Mouse (Mus musculus) CD8-positive naive resting alpha-beta T cell, adult 2 months (primary cell): Measurements from ENCODE around the gene Sf3b5.
"Not testable (repeated sequence)": the region's sequence is repeated elsewhere in the genome, so short reads cannot be mapped to it uniquely, and the experiment has no call there.

Experiments used
- DNase-seq, 2 experiments: peaks; one replicate each; pipeline ENCODE4 v3.0.0; 2022; ENCODE audit warnings: low read depth in 2 of 2, low spot score in 2 of 2

Gene Sf3b5

DNA sequence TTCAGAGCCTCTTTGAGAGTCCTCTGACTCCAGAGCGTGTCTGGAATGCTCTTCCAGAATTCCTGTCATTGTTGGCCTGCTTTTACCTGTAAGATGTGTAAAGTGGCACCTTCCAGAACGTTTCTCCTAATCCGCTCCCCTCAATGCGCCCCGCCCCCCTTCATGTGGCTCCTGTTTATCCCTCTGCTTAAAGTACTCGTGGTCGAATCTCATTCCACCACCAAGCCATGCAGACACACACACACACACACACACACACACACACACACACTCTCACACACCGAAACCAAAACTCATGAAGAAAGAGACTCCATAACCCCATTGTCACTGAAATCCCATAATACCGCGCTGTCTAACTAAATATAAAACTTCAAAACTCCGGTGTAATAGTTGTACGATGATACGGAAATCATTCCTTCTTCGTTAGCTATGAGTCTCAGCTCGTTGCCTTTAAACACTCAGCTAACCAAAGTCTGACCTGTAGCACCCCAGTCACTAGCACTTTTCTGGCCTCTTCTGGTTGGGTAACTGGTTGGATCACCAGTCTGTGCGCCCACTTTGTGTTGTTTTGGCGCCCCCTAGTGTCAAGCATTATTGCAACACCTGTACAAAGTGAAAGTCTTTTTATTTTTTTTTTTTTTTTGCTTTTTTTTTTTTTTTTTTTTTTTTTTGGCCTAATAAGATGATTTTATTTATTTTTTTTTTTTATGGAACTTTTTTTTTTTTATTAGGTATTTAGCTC, 8.2 kb upstream of the Sf3b5 start:
- DNase-seq: peak; percentile 80 to 86

DNA sequence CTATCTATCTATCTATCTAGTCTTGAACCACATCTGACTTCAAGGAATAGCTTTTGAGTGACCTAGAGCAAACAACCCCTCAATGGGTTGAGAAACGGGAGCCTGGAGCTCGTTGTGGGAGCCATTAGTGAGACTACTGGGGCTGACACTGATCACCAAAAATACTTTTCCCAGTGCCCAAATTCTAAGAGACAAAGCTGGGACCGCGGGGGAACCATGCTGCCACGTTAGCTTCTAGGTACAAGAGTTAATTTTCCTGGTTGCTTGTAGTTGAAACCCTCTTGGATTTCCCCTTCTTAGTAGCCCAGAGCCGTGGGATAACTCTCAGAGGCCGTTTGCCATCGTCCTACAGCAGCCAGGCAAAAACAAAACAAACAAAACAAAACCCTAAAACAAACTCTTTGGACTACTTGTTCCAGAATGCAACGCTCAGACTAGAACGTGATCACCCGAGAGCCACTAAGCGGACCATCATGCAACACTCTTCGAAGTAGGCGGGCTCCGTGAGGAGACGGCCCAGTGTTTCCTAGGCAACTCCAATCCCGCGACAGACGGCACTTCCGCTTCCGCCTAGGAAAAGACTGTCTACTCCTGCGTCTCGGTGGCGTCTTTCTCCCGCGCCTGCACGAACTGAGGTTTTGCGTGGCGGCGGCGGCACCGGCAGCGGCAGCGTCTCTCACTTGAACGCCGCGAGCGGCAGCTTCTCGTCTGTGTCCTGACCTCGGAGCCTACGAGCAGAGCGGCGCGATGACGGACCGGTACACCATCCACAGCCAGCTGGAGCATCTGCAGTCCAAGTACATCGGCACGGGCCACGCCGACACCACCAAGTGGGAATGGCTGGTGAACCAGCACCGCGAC, 3.0 kb downstream of the Sf3b5 start:
- peak; percentile 90 to 94 for DNase-seq

DNA sequence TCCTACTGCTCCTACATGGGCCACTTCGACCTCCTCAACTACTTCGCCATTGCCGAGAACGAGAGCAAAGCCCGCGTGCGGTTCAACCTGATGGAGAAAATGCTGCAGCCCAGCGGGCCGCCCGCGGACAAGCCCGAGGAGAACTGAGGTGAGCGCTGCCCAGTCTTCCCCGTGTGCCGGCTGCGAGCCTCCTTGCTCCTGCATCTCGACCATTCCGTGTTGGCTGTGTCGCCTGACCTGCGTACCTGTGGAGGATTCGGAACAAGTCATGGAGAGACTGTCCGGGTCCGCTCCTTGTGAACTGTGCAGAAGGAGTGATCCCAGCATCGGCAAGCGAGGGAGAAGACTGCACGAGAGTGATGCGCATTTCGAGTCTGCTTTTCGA, 3.6 kb downstream of the Sf3b5 start:
- DNase-seq: peak in 1 of 2 experiments; percentile 6

DNA sequence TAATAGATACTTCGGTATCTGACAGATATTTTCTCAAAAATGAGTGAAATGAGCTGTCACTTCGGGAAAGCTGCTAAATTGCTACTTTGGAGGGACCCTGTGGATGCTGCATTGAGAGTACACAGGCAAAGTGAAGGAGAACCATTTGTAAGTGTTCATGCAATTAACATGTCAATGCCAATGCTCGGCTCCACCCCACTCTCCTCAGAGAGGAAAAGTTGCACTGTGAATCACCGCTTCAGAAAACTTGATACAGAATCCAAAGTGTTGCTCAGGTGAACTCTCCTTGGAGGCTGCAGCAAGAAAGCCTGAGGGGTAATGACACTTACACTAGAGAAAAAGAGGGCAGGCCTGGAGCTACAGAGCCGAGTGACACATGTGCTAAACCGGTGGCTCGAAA, 8.9 kb downstream of the Sf3b5 start:
- DNase-seq: no peak

DNA sequence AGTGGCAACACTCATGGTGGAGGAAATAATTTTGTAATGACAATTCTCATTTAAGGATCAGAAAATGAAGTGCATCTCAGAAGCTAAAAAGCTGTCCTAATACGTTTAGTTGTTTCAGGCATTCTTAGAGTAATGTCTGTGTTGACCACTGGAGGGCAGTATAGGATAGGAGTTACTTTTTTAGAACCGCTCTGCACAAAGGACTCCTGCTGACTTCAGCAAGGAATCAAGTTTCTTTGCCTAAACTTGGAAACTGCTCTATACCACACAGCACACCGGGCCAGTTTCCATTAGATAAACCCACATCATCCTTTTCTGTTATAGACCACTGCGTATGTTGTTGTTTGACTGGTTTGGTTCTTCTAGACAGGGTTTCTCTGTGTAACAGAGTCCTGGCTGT, 11.4 kb downstream of the Sf3b5 start:
- DNase-seq: peak; percentile 44 to 74

DNA sequence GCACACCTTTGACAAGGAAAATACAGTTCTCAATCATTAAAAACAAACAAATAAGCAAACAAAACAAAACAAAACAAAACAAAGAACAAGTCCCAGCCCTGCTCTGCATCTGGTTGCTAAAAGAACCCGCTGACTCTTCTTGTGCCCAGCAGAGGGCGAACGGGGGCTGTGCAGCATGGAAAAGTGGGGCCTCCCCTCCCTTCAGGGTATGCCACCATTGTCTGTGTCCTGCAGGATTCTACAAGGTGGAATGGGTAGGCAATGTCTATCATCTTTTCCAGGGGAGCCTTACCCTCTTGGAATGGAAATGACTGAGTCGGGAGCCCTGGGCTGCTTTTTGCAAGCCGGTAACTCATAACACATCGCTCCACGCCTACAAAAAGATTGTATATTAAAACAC, 13.4 kb downstream of the Sf3b5 start:
- no peak for DNase-seq

DNA sequence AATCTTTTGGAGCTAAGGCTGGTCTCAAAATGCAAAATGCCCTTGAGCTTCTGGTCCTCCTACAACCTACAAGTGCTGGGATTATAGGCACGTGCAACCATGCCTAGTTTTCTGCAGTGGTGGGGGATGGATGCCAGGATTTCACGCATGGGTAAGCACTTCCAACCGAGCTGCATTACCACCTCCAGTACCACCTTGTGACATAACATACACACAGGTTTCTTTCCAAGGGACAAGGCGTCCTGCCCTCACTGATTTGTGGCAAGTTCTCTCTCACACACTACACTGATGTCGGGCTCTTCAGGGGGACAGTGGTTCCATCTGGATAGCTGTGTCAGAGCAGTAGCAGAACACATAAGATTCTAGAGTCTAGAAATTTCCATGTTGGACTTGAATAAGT, 13.9 kb downstream of the Sf3b5 start:
- DNase-seq: no peak

DNA sequence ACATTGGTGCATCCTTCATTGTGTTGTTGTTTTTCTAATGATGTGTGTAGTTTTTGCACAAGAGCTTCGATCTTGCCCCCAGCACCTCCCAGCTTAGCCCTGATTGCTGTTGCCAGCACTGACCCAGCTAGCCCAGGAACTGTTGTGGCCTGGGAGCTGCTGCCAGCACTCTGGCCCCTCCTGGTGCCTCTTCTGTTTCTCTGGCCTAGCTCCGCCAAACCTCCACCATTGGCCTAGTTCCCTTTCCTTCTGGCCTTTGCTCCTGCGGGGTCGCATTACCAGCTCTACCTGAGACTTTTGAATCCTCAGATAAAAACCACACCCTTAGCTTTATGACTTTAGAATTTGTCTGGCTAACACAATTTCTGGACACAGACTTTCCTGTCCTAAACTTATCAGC, 17.0 kb downstream of the Sf3b5 start:
- DNase-seq: no peak

DNA sequence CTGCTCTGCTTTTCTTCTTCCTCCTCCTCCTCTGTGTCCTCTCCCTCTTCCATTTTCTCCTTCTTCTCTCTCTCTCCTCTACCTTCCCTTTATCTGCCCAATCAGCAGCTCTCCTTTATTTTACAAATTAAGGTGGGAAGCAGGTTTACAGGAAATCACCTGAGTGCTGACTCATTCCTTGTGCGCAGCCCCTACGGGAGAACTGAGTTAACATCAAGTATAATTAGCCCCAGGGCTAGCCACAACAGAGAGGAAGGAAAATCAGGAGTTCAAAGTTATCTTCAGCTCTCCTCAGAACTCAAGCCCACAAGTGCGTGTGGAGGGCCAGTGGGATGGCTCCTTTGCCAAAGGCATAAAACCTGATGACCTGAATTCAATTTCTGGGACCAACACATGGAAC, 18.8 kb downstream of the Sf3b5 start:
- DNase-seq: not testable (repeated sequence)

DNA sequence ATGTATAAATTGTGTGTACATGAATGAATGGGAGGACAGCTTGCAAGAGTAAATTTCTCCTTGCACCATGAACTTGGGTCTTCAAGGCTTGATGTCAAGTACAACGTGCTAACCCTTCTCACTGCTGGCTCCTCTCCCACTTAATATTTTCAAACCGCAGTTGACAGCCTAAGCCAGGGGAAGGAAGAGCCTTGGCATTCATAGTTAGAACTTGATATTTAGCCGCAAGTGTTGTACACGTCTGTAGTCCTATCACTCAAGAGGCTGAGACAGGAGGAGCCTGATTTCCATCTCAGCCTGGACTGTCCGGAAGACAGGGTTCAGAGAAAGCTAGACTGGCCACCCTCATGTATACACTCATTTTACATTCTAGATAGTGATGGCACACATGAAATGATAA, 22.6 kb downstream of the Sf3b5 start:
- DNase-seq: no peak

DNA sequence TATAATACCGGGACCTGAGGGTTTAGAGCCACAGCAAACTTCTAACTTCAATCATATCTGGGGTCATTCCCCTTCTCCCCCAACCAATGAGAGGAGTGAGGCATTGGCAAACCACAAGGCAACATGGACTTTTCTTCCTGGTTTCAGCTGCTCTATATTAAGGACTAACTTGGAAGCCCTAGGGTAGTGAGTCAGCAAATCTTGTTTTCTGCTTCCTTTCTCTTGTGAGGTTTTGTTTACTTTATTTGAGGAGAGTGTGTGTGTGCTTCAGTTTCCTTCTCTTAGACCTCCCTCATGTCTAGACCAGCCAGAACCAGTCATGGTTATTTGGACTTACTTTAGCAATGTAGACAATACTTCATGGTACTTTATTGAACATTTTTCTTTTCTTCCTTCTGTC, 23.1 kb downstream of the Sf3b5 start:
- no peak for DNase-seq

DNA sequence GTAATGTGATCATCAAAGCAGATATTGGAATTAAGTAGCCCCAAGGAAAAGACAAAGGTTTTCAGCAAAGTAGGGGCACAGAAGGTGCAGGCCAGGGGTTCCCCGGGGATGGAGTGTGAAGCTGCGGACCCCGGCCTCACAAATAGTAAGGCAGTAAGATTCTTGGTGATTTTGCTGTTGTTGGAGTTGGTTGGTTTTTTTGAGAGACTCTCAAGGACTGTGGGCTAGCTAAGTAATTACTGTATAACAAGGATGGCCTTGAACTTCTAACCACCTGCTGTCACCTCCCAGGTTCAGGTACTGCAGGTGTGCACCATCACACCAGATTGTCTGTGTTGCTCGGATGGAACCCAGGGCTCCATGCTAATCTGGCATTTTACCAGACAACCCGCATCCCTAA, 24.3 kb downstream of the Sf3b5 start:
- DNase-seq: no peak

DNA sequence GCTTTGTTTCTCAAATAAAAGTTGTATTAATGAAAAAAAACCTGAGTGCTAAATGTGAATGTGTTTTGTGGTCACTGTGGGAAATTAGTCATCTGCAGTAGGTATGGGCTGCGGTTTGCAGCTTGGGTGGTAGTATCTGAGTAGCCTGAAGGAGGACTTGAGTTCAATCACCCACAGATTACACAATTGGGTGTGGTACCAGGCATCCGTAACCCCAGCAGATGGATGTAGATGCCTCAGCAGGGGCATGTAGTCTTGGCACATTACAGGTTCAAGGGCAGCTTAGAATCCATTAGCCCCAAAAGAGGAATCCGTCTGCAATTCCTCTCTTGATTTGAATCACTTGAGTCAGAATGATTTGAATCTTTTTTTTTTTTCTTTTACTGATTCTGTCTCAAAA, 30.1 kb downstream of the Sf3b5 start:
- no peak for DNase-seq

DNA sequence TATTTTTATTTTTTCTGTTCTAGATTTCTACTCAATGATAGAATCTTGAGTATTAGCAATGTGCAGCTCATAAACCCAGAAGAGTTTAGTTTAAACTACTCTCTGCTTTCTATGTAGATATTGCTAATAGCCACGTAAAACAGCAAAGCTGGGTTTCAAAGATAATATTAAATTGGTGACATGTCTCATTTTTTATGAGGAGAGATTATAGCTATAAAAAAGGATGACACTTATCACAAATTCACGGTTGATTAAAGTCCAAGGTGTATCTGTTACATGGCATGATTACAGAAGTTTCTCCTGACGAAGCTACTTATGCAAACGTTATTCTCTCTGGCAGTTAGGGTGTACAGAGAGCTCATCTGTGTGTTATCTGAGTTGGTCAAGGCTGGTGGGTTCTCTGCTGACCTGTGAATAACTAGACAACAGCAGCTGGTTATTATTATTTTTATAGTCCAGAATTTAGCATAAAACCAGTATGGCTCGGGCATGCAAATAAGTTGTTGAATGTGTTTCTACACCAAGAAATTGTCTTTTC, 34.6 kb downstream of the Sf3b5 start:
- DNase-seq: no peak

DNA sequence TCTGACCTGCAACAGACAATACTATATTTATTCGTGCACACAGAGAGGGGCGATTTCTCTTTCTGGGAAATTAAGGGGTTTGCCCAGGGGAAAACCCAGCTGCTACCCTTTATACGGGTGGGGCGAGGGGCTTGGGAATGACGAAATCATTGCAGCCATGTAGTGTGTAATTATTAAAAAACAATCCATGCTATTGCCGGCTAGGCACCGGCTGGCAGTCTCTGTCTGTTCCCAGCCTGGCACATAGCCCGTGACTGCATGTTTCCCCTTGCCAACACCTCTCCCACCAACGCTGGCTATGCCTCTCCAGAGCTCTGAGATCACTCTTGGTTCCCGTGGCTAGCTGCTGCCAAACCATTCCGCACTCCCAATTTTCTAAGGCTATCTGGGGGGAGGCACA, 39.5 kb downstream of the Sf3b5 start:
- DNase-seq: no peak

DNA sequence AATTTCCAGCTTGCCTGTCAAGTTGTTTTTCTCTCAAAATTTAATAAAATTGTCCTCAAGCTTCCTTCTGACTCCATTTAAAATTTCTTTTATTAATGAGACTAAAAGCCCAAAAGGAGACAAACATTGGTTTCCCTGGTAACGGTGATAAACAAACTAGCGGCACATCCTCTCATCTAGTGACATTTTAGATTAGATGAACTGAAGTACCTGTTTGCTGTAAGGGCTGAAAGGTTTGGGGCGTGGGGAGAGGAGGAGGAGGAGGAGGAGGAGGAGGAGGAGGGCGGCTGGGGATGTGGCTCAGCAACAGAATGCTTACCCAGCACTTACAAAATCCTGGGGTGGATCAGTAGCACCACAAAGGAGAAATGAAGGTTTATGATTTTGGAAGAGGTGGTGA, 42.7 kb downstream of the Sf3b5 start:
- DNase-seq: no peak

DNA sequence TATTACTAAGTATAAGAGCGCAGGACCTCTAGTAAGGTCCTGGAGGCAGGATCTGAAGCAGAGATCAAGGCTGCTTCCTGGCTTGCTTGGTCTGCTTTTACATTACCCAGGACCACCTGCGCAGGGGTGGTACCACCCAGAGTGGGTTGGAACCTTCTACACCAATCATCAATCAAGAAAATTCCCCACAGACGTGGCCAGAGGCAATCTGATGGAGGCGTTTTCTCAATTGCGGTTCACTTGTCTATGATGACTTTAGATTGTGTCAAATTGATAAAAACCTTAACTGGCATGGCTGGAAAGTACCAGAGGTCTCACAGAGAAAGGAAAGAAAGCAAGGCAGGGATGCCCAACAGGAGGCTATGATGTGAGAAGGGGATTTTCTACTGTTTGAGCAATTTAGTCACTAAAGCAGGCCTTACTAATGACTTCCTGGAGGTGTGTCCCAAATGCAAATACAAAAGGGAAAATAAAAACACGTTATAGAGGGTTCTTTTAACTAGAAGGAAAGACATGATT, 51.8 kb downstream of the Sf3b5 start:
- no peak for DNase-seq
